Mouse (Mus musculus) heart, adult 8-10 months (tissue): ENCODE measurements around the gene Slc29a1. TPM values are rescaled to one million over a fixed set of nuclear protein-coding genes. Genes with fewer than 3 reads are reported as not detected.

Experiments
- DNase-seq: peaks from one replicate; pipeline ENCODE4 v3.0.0; 2022; ENCODE audit warnings: low spot score
- total RNA-seq, 4 experiments: library from RNA; stranded (reverse); gene quantifications; 2 replicates each; pipeline ENCODE4 v1.2.4; 2022

The Slc29a1 gene
- total RNA-seq, 4 experiments from 2014 or later: 58.9 to 70.8 (median 66.9) TPM

GRCm38 (mm10) chr17:45572103-45573086 lies 27.0 kb downstream of the Slc29a1 start:
- peak; percentile 75 for DNase-seq

DNA sequence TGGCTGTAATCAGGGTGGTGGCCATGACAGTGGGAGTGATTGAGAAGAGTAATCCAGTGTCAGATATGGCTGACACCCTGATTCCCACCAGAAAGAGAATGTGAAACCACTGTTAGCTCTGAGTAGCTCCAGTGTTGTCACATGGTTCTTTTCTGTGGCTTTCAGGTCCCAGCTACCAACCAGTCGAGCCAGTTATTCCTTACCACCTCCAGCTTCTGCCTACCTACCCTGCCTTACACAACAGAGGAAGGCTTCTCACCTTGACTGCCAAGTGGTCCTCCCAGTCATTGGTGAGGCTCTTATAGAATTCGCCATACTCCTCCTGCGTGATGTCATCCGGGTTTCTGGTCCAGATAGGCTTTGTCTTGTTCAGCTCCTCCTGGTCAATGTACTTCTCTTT lies 29.4 kb downstream of the Slc29a1 start:
- DNase-seq: no peak

- no peak for DNase-seq
Measured at GRCm38 (mm10) chr17:45568990-45569389, 30.4 kb downstream of the Slc29a1 start.

GRCm38 (mm10) chr17:45567162-45567601 lies 32.2 kb downstream of the Slc29a1 start:
- DNase-seq: no peak

DNA sequence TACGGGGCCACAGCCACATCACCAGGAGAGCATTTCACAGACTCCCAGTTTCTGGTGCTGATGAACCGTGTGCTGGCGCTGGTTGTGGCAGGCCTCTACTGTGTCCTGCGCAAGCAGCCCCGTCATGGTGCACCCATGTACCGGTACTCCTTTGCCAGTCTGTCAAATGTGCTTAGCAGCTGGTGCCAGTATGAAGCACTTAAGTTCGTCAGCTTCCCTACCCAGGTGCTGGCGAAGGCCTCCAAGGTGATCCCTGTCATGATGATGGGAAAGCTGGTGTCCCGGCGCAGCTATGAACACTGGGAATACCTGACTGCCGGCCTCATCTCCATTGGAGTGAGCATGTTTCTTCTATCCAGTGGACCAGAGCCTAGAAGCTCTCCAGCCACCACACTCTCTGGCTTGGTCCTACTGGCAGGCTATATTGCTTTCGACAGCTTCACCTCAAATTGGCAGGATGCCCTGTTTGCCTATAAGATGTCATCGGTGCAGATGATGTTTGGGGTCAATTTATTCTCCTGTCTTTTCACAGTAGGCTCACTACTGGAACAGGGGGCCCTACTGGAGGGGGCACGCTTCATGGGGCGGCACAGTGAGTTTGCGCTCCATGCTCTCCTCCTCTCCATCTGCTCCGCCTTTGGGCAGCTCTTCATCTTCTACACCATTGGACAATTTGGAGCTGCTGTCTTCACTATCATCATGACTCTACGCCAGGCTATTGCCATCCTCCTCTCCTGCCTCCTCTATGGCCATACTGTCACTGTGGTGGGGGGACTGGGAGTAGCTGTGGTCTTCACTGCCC lies 32.8 kb downstream of the Slc29a1 start:
- no peak for DNase-seq

- no peak for DNase-seq
Measured at GRCm38 (mm10) chr17:45566031-45566359, 33.4 kb downstream of the Slc29a1 start.

GRCm38 (mm10) chr17:45565103-45565502 lies 34.3 kb downstream of the Slc29a1 start:
- DNase-seq: no peak

DNA sequence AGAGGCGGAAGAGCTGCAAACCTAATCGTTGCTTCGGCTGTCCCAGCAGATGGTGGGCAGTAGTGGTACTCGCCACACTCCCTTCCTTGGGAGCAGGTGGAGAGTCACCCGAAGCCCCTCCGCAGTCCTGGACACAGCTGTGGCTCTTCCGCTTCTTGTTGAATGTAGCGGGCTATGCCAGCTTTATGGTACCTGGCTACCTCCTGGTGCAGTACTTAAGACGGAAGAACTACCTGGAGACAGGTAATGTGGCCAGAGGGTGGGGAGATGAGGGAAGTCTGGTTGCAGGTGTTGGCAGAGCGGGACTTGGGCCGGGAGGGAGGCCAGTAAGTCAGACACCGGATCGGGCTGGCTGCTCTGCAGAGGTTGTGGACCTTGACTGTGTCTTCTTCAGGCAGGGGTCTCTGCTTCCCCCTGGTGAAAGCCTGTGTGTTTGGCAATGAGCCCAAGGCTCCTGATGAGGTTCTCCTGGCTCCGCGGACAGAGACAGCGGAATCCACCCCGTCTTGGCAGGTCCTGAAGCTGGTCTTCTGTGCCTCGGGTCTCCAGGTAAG lies 34.8 kb downstream of the Slc29a1 start:
- DNase-seq: no peak

- DNase-seq: peak; percentile 93
Measured at GRCm38 (mm10) chr17:45563655-45564530, 35.5 kb downstream of the Slc29a1 start, which contains the start of gene Slc35b2. Slc35b2 (plus strand) TSS chr17:45563874.

- DNase-seq: no peak
Measured at GRCm38 (mm10) chr17:45563216-45563615, 36.2 kb downstream of the Slc29a1 start.

- DNase-seq: no peak
Measured at GRCm38 (mm10) chr17:45559732-45560525, 39.5 kb downstream of the Slc29a1 start.

GRCm38 (mm10) chr17:45557998-45558862 lies 41.2 kb downstream of the Slc29a1 start:
- DNase-seq: no peak

- no peak for DNase-seq
Measured at GRCm38 (mm10) chr17:45557246-45557824, 42.1 kb downstream of the Slc29a1 start.

- no peak for DNase-seq
Measured at GRCm38 (mm10) chr17:45556514-45557245, 42.7 kb downstream of the Slc29a1 start.

DNA sequence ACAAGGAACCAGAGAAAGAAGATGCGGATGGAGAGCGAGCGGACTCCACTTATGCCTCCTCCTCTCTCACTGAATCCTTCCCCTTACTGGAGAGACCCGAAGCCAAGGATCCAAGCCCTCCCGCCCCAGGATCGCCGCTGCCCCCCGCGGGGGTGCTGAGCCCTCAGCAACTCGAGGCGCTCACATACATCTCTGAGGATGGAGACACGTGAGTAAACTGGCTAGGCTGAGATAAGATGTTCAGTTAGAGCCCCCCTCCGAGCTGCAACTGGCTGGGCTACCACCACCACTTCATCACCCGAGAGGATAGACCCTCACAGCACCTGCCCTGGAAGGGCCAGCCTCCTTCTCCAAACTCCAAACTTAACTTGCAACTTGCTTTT lies 43.3 kb downstream of the Slc29a1 start:
- no peak for DNase-seq

- DNase-seq: peak; percentile 95
Measured at GRCm38 (mm10) chr17:45555452-45556106, 43.8 kb downstream of the Slc29a1 start, which contains the start of gene Nfkbie. Nfkbie (plus strand) TSS chr17:45555703.

DNA sequence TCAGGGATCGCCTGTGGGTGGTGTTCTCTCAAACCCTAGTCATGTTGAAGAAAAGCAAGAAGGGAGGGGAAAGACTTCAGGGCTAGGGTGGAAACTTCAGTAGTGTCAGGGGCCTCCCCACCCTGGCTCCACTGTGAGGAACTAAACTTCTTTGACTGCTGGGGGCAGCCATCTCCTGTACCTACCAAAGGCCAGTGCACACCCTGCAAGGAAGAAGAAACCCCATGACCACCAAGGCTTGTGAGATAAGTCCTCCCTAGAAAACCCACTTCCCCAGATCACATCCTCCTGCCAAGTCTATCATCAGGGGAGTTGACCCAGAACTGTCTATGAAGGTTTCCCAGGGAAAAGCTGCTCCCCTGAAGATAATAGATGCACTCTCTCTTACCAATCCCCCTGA lies 45.0 kb downstream of the Slc29a1 start:
- DNase-seq: no peak

DNA sequence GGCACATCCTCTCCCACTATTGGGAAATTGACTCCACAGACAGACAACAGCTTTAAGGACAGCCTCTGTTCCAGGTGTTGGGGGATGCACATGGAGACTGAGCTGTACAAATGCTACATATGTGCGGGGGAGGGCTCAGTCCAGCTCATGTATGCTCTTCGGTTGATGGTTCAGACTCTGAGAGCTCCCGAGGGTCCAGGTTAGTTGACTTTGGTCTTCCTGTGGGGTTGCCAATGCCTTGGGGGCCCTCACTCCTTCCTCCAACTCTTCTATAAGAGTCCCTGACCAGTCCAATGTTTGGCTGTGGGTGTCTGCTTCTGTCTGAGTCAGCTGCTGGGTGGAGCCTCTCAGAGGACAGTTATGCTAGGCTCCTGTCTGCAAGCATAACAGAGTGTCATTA lies 46.3 kb downstream of the Slc29a1 start:
- no peak for DNase-seq
